Mouse (Mus musculus) monocyte, adult 5-6 weeks (primary cell): Measurements from ENCODE around the gene Gm14851. TPM values are rescaled to one million over a fixed set of nuclear protein-coding genes. Genes with fewer than 3 reads are reported as not detected.
"Not testable (repeated sequence)": the region's sequence is repeated elsewhere in the genome, so short reads cannot be mapped to it uniquely, and the experiment has no call there.

Experiments
- ATAC-seq: fragments of 153-309, 156-312 bp; replicated peaks from 2 replicates; pipeline ENCODE4 v1.8.0; 2017; ENCODE audit warnings: mild to moderate bottlenecking; ENCODE audit not compliant: low TSS enrichment, insufficient number of reproducible peaks, severe bottlenecking, poor library complexity, low FRiP score
- total RNA-seq: library from RNA; stranded (forward); fragments of 200-1000, 200-491, 200-594 nt; gene quantifications from 3 replicates; pipeline ENCODE4 v1.2.3, GENCODE M21; 2017

Gene Gm14851
- not detected in 3 replicates for total RNA-seq

DNA sequence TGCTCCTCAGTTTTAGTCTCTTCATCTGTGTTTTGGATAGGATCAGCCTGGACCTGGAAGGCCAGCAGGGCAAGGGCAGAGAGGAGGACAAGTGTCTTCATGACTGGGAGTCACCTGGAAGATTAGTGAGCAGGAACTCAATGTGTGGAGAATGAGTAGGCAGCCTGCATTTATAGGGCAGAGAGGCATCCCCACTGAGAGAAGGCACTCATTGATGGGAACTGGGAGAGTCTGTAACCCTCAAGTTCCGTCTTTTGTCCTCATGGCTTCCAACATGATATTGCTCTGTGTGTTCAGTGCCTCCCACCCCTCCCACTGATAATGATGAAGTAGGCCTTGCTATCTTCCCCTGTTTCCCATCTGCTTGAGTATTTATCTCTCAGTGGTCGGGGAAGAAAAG is at the start of gene Gm14851:
Gene Gm14851 (minus strand): TSS at position 101 of the 400 bp plus-strand sequence.
- not testable (repeated sequence) for ATAC-seq

DNA sequence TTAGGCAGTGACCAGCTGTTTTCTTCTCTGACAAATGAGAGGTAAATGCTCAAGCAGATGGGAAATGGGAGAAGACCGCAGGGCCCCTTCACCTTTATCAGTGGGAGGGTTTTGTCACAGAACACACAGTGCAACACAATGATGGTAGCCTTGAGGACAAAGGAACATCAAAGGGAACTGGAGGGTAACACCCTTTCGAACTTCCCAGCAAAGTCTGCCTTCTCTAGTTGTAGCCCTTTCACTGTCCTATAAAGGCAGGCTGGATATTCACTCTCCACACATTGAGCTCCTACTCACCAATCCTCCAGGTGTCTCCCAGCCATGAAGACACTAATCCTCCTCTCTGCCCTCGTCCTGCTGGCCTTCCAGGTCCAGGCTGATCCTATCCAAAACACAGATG is 38.5 kb upstream of the Gm14851 start, which contains the start of gene Defa30:
Gene Defa30 (plus strand): TSS at position 301 of the 400 bp plus-strand sequence.
- ATAC-seq, result not testable (repeated sequence)

DNA sequence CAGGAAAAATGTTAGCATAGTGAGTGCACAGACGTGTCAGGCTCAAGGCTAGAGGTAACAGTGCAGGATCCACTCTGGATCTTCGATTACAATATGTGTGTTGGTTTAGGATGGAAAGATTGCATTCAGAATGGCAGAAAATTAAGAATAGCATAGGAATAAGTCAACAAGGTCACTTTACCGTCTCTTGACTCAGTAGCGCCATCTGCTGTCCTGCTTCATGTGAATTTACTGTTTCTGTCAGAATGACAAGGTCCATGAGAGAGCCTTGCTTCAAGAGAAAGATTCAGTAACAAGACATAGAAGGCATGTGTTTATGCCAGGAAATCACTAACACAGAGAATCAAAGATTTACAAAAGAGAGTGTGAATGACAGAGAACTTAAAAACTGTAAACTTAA is 2.7 kb downstream of the Gm14851 start:
- ATAC-seq, result no peak

DNA sequence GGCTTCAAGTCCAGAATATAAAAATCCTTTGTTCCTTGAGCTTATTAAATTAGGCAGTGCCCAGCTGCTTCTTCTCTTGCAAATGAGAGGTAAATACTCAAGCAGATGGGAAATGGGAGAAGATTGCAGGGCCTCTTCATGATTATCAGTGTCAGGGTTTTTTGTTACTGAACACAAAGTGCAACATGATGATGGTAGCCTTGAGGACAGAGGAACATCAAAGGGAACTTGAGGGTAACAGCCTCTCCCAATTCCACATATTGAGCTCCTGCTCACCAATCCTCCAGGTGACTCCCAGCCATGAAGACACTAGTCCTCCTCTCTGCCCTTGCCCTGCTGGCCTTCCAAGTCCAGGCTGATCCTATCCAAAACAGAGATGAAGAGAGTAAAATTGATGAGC is 11.7 kb downstream of the Gm14851 start, which contains the start of gene Defa25:
Gene Defa25 (plus strand): TSS at position 301 of the 400 bp plus-strand sequence.
- not testable (repeated sequence) for ATAC-seq

DNA sequence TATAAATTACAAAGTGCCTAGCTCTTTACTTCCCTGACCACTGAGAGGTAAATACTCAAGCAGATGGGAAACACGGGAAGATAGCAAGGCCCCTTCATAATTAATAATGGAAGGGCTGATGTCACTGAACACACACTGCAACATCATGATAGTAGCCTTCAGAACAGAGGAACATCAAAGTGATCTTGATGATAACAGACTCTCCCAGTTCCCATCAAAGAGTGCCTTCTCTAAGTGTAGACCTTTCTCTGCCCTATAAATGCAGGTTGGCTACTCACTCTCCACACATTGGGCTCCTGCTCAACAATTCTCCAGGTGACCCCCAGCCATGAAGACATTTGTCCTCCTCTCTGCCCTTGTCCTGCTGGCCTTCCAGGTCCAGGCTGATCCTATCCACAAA is 31.1 kb downstream of the Gm14851 start, which contains the start of gene Defa35:
Gene Defa35 (plus strand): TSS at position 301 of the 400 bp plus-strand sequence.
- not testable (repeated sequence) for ATAC-seq

DNA sequence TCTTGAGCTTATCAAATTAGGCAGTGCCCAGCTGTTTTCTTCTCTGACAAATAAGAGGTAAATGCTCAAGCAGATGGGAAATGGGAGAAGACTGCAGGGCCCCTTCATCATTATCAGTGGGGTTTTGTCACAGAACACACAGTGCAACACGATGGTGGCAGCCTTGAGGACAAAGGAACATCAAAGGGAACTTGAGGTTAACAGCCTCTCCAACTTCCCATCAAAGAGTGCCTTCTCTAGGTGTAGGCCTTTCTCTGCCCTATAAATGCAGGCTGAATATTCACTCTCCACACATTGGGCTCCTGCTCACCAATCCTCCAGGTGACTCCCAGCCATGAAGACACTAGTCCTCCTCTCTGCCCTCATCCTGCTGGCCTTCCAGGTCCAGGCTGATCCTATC is 41.1 kb downstream of the Gm14851 start, which contains the start of gene Defa23:
Gene Defa23 (plus strand): TSS at position 301 of the 400 bp plus-strand sequence.
- ATAC-seq, result not testable (repeated sequence)

Other genes with a start within 250 kb of the Gm14851 start
- not detected in 3 replicates for gene Defb33, start 203.4 kb downstream of the Gm14851 start, total RNA-seq
- gene Gm15056, start 193.4 kb downstream of the Gm14851 start, total RNA-seq, result not detected in 3 replicates
- not detected in 3 replicates for gene Gm6040, start 174.0 kb downstream of the Gm14851 start, total RNA-seq
- not detected in 3 replicates for gene AY761185, start 151.3 kb downstream of the Gm14851 start, total RNA-seq
- gene Defa21, start 70.5 kb downstream of the Gm14851 start, total RNA-seq, result not detected in 3 replicates
- gene Defa23, start 41.0 kb downstream of the Gm14851 start, total RNA-seq, result not detected in 3 replicates
- gene Defa35, start 31.0 kb downstream of the Gm14851 start, total RNA-seq, result not detected in 3 replicates
- gene Defa25, start 11.6 kb downstream of the Gm14851 start, total RNA-seq, result not detected in 3 replicates
- gene Defa30, start 38.6 kb upstream of the Gm14851 start, total RNA-seq, result not detected in 3 replicates
- not detected in 3 replicates for gene Defa22, start 66.2 kb upstream of the Gm14851 start, total RNA-seq
- gene Defa31, start 95.6 kb upstream of the Gm14851 start, total RNA-seq, result not detected in 3 replicates
- gene Gm15293, start 105.5 kb upstream of the Gm14851 start, total RNA-seq, result not detected in 3 replicates
- not detected in 3 replicates for gene Gm15292, start 153.7 kb upstream of the Gm14851 start, total RNA-seq
- gene Defa27, start 219.5 kb upstream of the Gm14851 start, total RNA-seq, result not detected in 3 replicates
- gene Defa29, start 231.0 kb upstream of the Gm14851 start, total RNA-seq, result not detected in 3 replicates